Mouse (Mus musculus): ENCODE results near the gene Coro2a. TPM values are rescaled to one million over a fixed set of nuclear protein-coding genes. Genes with fewer than 3 reads are reported as not detected.

Coro2a gene
- total and polyA plus RNA-seq, 2 experiments from 2014 or later: 0.26 to 1.6 TPM

DNA sequence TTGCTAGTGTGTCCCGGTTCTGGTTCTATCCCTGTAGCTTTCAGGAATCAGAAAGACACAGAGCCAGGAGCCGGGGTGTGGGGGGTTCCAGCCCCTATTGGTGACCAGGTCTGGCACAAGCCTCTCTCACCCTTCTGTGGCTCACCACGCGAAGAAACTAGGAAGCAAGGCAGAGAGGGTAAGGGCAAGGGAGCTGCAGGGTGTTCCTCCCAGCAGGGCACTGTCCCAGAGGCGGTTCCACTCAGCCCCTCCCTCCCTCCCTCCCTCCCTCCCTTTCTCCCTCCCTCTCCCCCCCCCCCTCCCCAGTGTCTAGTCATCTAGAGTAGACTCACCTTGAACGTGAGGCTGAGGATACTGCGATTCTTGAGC is 74.5 kb downstream of the Coro2a start:
- Histone ChIP-seq H3K9me3 (replicated peaks; ENCODE audit: control insufficient read depth, low read length) (no peaks in the 10 kb centered on the region), H3K4me1 (ENCODE audit: control insufficient read depth, insufficient read depth) (peaks cover 5% of the 10 kb centered on the region), H3K36me3 (replicated peaks; ENCODE audit: control insufficient read depth, insufficient read depth, low read length) (no peaks in the 10 kb centered on the region), H3K27me3 (ENCODE audit: control insufficient read depth, insufficient read depth, low read length) (peaks cover 19% of the 10 kb centered on the region), H3K4me2 (ENCODE audit: low read depth, low read length) (peak overlapping the region; percentile 71), H3K4me3 (ENCODE audit: low read depth, low read length) (peak overlapping the region; percentile 39), H3K9ac (replicated peaks; ENCODE audit: low read depth, low read length) (no peak overlapping the region; the same call in 1 of the 2 replicates), H3K27ac (ENCODE audit: low read depth) (0 out of 2 replicates have a peak overlapping the region, but pooled peaks have one; percentile 30)
- no peak for TF ChIP-seq CTCF (IDR thresholded peaks at IDR 0.05; ENCODE audit: low read depth)
- no peak for TF ChIP-seq EP300 (IDR thresholded peaks at IDR 0.05; ENCODE audit: low read depth)
- 2% methylated on average over 6 of the region's 7 CpGs for WGBS
- peak; percentile 72 for ATAC-seq (ENCODE audit: insufficient read depth, low read depth)
- DNase-seq (ENCODE audit: low spot score): no peak

- H3K27ac ChIP-seq (ENCODE audit: low read depth): 0 out of 2 replicates have a peak overlapping the region, but pooled peaks have one; percentile 30
- 25% methylated on average over 17 of the region's 17 CpGs for WGBS
- H3K9ac ChIP-seq (replicated peaks; ENCODE audit: low read depth, low read length): no peak overlapping the region; the same call in 1 of the 2 replicates
- TF ChIP-seq CTCF (IDR thresholded peaks at IDR 0.05; ENCODE audit: low read depth) (peak; percentile 31; the same call in 1 of the 2 replicates), EP300 (IDR thresholded peaks at IDR 0.05; ENCODE audit: low read depth) (no peak)
- peaks cover 3% of the 10 kb centered on the region; the same call in 1 of the 2 replicates for H3K9me3 ChIP-seq (replicated peaks; ENCODE audit: control insufficient read depth, low read length)
- H3K27me3 ChIP-seq (ENCODE audit: control insufficient read depth, insufficient read depth, low read length): peaks cover 16% of the 10 kb centered on the region
- peak overlapping the region; percentile 39 for H3K4me3 ChIP-seq (ENCODE audit: low read depth, low read length)
- peak overlapping the region; percentile 71 for H3K4me2 ChIP-seq (ENCODE audit: low read depth, low read length)
- H3K36me3 ChIP-seq (replicated peaks; ENCODE audit: control insufficient read depth, insufficient read depth, low read length): no peaks in the 10 kb centered on the region
- ATAC-seq (ENCODE audit: insufficient read depth, low read depth): peak; percentile 67
- peaks cover 5% of the 10 kb centered on the region for H3K4me1 ChIP-seq (ENCODE audit: control insufficient read depth, insufficient read depth)
- DNase-seq (ENCODE audit: low spot score): no peak
Observed at GRCm38 (mm10) chr4:46526798-46527557, 75.0 kb downstream of the Coro2a start.

GRCm38 (mm10) chr4:46526226-46526625 is 75.8 kb downstream of the Coro2a start:
- Histone ChIP-seq H3K36me3 (replicated peaks; ENCODE audit: control insufficient read depth, insufficient read depth, low read length) (no peaks in the 10 kb centered on the region), H3K9ac (replicated peaks; ENCODE audit: low read depth, low read length) (no peak overlapping the region), H3K27ac (ENCODE audit: low read depth) (no peak overlapping the region), H3K4me1 (ENCODE audit: control insufficient read depth, insufficient read depth) (peaks cover 5% of the 10 kb centered on the region), H3K4me3 (ENCODE audit: low read depth, low read length) (no peak overlapping the region), H3K9me3 (replicated peaks; ENCODE audit: control insufficient read depth, low read length) (peaks cover 3% of the 10 kb centered on the region; the same call in 1 of the 2 replicates), H3K4me2 (ENCODE audit: low read depth, low read length) (no peak overlapping the region), H3K27me3 (ENCODE audit: control insufficient read depth, insufficient read depth, low read length) (peaks cover 16% of the 10 kb centered on the region)
- DNase-seq (ENCODE audit: low spot score) (no peak), ATAC-seq (ENCODE audit: insufficient read depth, low read depth) (no peak)
- no peak for TF ChIP-seq CTCF (IDR thresholded peaks at IDR 0.05; ENCODE audit: low read depth)
- TF ChIP-seq EP300 (IDR thresholded peaks at IDR 0.05; ENCODE audit: low read depth): no peak
- 82% methylated on average over 3 of the region's 3 CpGs for WGBS

DNA sequence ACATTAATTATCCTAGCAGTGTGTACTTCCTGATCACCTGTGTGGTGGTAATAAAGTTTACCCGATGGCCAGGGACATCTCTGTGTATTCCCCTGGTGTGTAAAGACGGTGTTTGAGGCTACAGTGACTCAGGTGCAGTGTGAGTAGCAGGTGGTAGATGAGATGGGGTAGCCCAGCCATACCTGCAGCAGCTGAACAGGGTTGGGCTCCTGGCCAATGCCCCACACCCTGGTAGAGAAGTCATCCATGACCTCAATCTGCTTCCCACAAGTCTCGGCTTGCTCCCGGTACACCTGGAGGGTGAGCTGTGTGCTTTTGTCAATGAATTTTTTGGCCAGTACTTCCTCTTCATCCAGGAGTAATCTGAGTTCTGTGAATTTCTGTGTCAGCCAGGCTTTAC is 78.7 kb downstream of the Coro2a start:
- no peak for ATAC-seq (ENCODE audit: insufficient read depth, low read depth)
- 87% methylated on average over 4 of the region's 4 CpGs for WGBS
- Histone ChIP-seq H3K9me3 (replicated peaks; ENCODE audit: control insufficient read depth, low read length) (peaks cover 3% of the 10 kb centered on the region; the same call in 1 of the 2 replicates), H3K27ac (ENCODE audit: low read depth) (no peak overlapping the region), H3K27me3 (ENCODE audit: control insufficient read depth, insufficient read depth, low read length) (peaks cover 9% of the 10 kb centered on the region; the same call in 1 of the 2 replicates), H3K4me3 (ENCODE audit: low read depth, low read length) (no peak overlapping the region), H3K36me3 (replicated peaks; ENCODE audit: control insufficient read depth, insufficient read depth, low read length) (no peaks in the 10 kb centered on the region), H3K9ac (replicated peaks; ENCODE audit: low read depth, low read length) (no peak overlapping the region), H3K4me1 (ENCODE audit: control insufficient read depth, insufficient read depth) (peaks cover 11% of the 10 kb centered on the region), H3K4me2 (ENCODE audit: low read depth, low read length) (no peak overlapping the region)
- no peak for TF ChIP-seq EP300 (IDR thresholded peaks at IDR 0.05; ENCODE audit: low read depth)
- TF ChIP-seq CTCF (IDR thresholded peaks at IDR 0.05; ENCODE audit: low read depth): no peak
- no peak for DNase-seq (ENCODE audit: low spot score)

GRCm38 (mm10) chr4:46521457-46521856 is 80.5 kb downstream of the Coro2a start:
- ATAC-seq (ENCODE audit: insufficient read depth, low read depth): no peak
- H3K9me3 ChIP-seq (replicated peaks; ENCODE audit: control insufficient read depth, low read length): peaks cover 3% of the 10 kb centered on the region; the same call in 1 of the 2 replicates
- no peak overlapping the region for H3K4me2 ChIP-seq (ENCODE audit: low read depth, low read length)
- 25% methylated on average over 10 of the region's 10 CpGs for WGBS
- H3K27me3 ChIP-seq (ENCODE audit: control insufficient read depth, insufficient read depth, low read length): peaks cover 9% of the 10 kb centered on the region; the same call in 1 of the 2 replicates
- no peak overlapping the region for H3K27ac ChIP-seq (ENCODE audit: low read depth)
- no peak overlapping the region for H3K9ac ChIP-seq (replicated peaks; ENCODE audit: low read depth, low read length)
- no peak overlapping the region for H3K4me3 ChIP-seq (ENCODE audit: low read depth, low read length)
- DNase-seq (ENCODE audit: low spot score): no peak
- H3K36me3 ChIP-seq (replicated peaks; ENCODE audit: control insufficient read depth, insufficient read depth, low read length): no peaks in the 10 kb centered on the region
- TF ChIP-seq CTCF (IDR thresholded peaks at IDR 0.05; ENCODE audit: low read depth) (no peak), EP300 (IDR thresholded peaks at IDR 0.05; ENCODE audit: low read depth) (no peak)
- H3K4me1 ChIP-seq (ENCODE audit: control insufficient read depth, insufficient read depth): peaks cover 6% of the 10 kb centered on the region
